In the genomic region with DNA sequence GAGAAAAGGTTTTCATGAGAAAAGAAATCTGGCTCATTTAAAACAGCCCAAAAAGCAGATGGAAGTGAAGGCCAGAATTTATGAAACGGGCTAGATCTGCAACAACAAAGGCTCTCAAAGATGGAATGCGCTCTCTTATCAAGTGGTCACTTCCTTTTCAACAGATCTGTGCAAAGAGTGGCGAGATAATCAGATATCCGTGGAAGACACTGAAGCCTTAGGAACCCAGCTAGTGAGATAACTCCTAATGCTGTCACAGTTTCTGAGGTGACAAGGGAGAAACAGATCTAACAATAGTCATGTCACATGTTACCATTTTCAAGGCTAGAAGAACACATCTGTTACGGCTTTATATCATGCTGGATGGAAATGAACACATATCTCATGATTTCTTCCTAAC, we compare ENCODE assay signal across 26 mouse cellular contexts.
DNase-seq lines count a peak whose midpoint lies in the region; ATAC-seq and TF ChIP-seq lines count a peak whose summit lies in the region.
"Had no signal": no experiment of that assay in that cellular context is flagged by ENCODE, and none has a peak within 500 bp of the region (broad histone marks: within the 10 kb centered on the region; RNA-seq: fewer than 3 reads in every experiment).

No protein-coding gene starts in this region.

- no peak for TF ChIP-seq CTCF in MEL (IDR thresholded peaks at IDR 0.05 in 2 of 3, conservative IDR thresholded peaks at IDR 0.05 in 1 of 3; ENCODE audit: control insufficient read depth in 1 of 3, insufficient read depth in 1 of 3, low read depth in 2 of 3, low read length in 3 of 3, poor library complexity in 1 of 3, severe bottlenecking in 1 of 3)

- 25% methylated on average over 5 of the region's 5 CpGs for WGBS in heart, embryonic 15.5 days

- no peak for ATAC-seq in heart, embryonic 15.5 days (replicated peaks; ENCODE audit: insufficient number of reproducible peaks, insufficient read depth, low FRiP score, low read depth)
- ATAC-seq: activated CD4-positive, CD25-positive, alpha-beta regulatory T cell, adult 4 months; forebrain, embryonic 13.5 days; forebrain, embryonic 16.5 days; hindbrain, embryonic 16.5 days; intestine, embryonic 15.5 days had no signal

- TF ChIP-seq EP300 in MEL (IDR thresholded peaks at IDR 0.05; ENCODE audit: low read depth in 1 of 2, low read length in 2 of 2), result 0 out of 4 replicates have a peak, but pooled peaks of 1 of the 2 experiments have one; percentile 10

- no peaks in the 10 kb centered on the region for H3K9me3 ChIP-seq in heart, embryonic 15.5 days (replicated peaks)
- H3K9me3 ChIP-seq in MEL (replicated peaks; ENCODE audit: insufficient read depth, low read length), result no peaks in the 10 kb centered on the region
- H3K9me3 ChIP-seq: forebrain, embryonic 13.5 days; heart, embryonic 12.5 days; hindbrain, embryonic 10.5 days; hindbrain, embryonic 13.5 days; intestine, embryonic 15.5 days had no signal

- H3K27me3 ChIP-seq in heart, embryonic 15.5 days, result no peaks in the 10 kb centered on the region
- H3K27me3 ChIP-seq in MEL (ENCODE audit: control insufficient read depth in 1 of 2, insufficient read depth in 2 of 2, low read length in 2 of 2), result no peaks in the 10 kb centered on the region
- H3K27me3 ChIP-seq: CH12.LX; forebrain, embryonic 13.5 days; heart, embryonic 12.5 days; hindbrain, embryonic 13.5 days; intestine, embryonic 15.5 days had no signal

- no peak for TF ChIP-seq POLR2A in MEL (IDR thresholded peaks at IDR 0.05; ENCODE audit: control insufficient read depth in 1 of 2, insufficient read depth in 1 of 2, low read depth in 1 of 2, low read length in 2 of 2, poor library complexity in 1 of 2)

- TF ChIP-seq RAD21 in MEL (IDR thresholded peaks at IDR 0.05; ENCODE audit: low read depth, low read length), result no peak

- no peaks in the 10 kb centered on the region for H3K79me2 ChIP-seq in MEL (ENCODE audit: control insufficient read depth, insufficient read depth, low read length, poor library complexity)

- no peaks in the 10 kb centered on the region for H3K36me3 ChIP-seq in heart, embryonic 15.5 days
- peaks cover 0 to 26% of the 10 kb centered on the region in 2 experiments; a peak in 2 of 4 replicates for H3K36me3 ChIP-seq in MEL (ENCODE audit: control insufficient read depth in 1 of 2, insufficient read depth in 2 of 2, low read length in 2 of 2)
- H3K36me3 ChIP-seq: forebrain, embryonic 10.5 days; heart, embryonic 12.5 days; hindbrain, embryonic 10.5 days; hindbrain, embryonic 13.5 days; intestine, embryonic 15.5 days had no signal

- intact Hi-C loops in heart, postnatal 14 days (cut with DNase I), result no loop called here

- H3K4me3 ChIP-seq in heart, embryonic 15.5 days, result no peak overlapping the region
- no peak overlapping the region for H3K4me3 ChIP-seq in MEL (ENCODE audit: control insufficient read depth in 1 of 2, insufficient read depth in 1 of 2, low read depth in 2 of 2, low read length in 2 of 2)
- H3K4me3 ChIP-seq: forebrain, embryonic 10.5 days; forebrain, embryonic 13.5 days; heart, embryonic 12.5 days; hindbrain, embryonic 10.5 days; hindbrain, embryonic 13.5 days; intestine, embryonic 15.5 days had no signal

- H3K9ac ChIP-seq in heart, embryonic 15.5 days, result no peak overlapping the region
- H3K9ac ChIP-seq in MEL (ENCODE audit: control insufficient read depth, low read depth, low read length, poor library complexity, severe bottlenecking), result no peak overlapping the region
- H3K9ac ChIP-seq: forebrain, embryonic 13.5 days; heart, embryonic 12.5 days; hindbrain, embryonic 13.5 days; intestine, embryonic 15.5 days had no signal

- DNase-seq in heart, adult 11 months, result peak; percentile 27
- DNase-seq in heart, postnatal 14 days, result no peak
- no peak for DNase-seq in heart, adult 8-10 months (ENCODE audit: low spot score)
- DNase-seq in MEL (ENCODE audit: low read depth, low spot score), result peak; percentile 17
- DNase-seq in lung, postnatal 36 days, result no peak
- DNase-seq: adrenal gland, adult 8-10 months; adrenal gland, postnatal 25 days; B cell, adult 2 months; cerebellum, adult 18-20 months; cerebellum, adult 9-10 months; cerebellum, postnatal 14 days; gastrocnemius, postnatal 10 days; gastrocnemius, postnatal 36 days; heart, postnatal 36 days; kidney, adult 11 months had no signal

- H3K4me1 ChIP-seq in heart, embryonic 15.5 days (replicated peaks), result peaks cover 7% of the 10 kb centered on the region; the same call in 1 of the 2 replicates
- H3K4me1 ChIP-seq in MEL (ENCODE audit: control insufficient read depth in 1 of 2, insufficient read depth in 2 of 2, low read length in 2 of 2), result peaks cover 0 to 11% of the 10 kb centered on the region in 2 experiments; a peak in 2 of 4 replicates
- H3K4me1 ChIP-seq: forebrain, embryonic 13.5 days had no signal

- peak overlapping the region; percentile 16; the same call in 1 of the 2 replicates for H3K27ac ChIP-seq in heart, embryonic 15.5 days
- no peak overlapping the region for H3K27ac ChIP-seq in MEL (ENCODE audit: control insufficient read depth, low read depth, low read length)
- H3K27ac ChIP-seq: forebrain, embryonic 10.5 days; forebrain, embryonic 13.5 days; hindbrain, embryonic 10.5 days; hindbrain, embryonic 13.5 days; intestine, embryonic 15.5 days had no signal

- no peak overlapping the region for H3K4me2 ChIP-seq in heart, embryonic 15.5 days
- H3K4me2 ChIP-seq: forebrain, embryonic 13.5 days; heart, embryonic 12.5 days; hindbrain, embryonic 13.5 days; intestine, embryonic 15.5 days had no signal

TF ChIP-seq in MEL, 35 proteins besides CTCF, POLR2A, EP300 and RAD21:
- TF ChIP-seq GATA1 (IDR thresholded peaks at IDR 0.05; ENCODE audit: low read depth, low read length) (peak; percentile 76), TCF12 (IDR thresholded peaks at IDR 0.05; ENCODE audit: low read depth, low read length) (0 out of 2 replicates have a peak, but pooled peaks have one; percentile 12), SMC3 (IDR thresholded peaks at IDR 0.05; ENCODE audit: low read depth, low read length) (no peak), ETS1 (IDR thresholded peaks at IDR 0.05; ENCODE audit: low read depth, low read length) (0 out of 2 replicates have a peak, but pooled peaks have one; percentile 21), KAT2A (conservative IDR thresholded peaks at IDR 0.05; ENCODE audit: low read depth, low read length) (no peak), ZNF384 (IDR thresholded peaks at IDR 0.05; ENCODE audit: low read depth, low read length) (no peak)

Comparison
In these comparisons a context has a peak if more than half of its experiments do, and no peak if none do; other contexts are left out.
1. DNase-seq: peak in heart, adult 11 months (single experiment) and MEL (single experiment); none in heart, postnatal 14 days (0 of 2), heart, adult 8-10 months (single experiment) and lung, postnatal 36 days (single experiment).